Mouse (Mus musculus) kidney, adult 2 months (tissue): ENCODE measurements at regions not wholly inside any gene's neighbourhood (a gene's known extent, or its start where the extent isn't known, plus 50 kb on each side); places are given as distances from the start of the nearest gene placed in this dataset.

Experiments
- CTCF ChIP-seq: fragments of 200-500 bp; conservative IDR thresholded peaks from 2 replicates; pipeline ENCODE4 v1.5.1; 2011; ENCODE audit warnings: low read depth, mild to moderate bottlenecking, control low read depth, low read length, moderate library complexity, mixed read lengths; ENCODE audit not compliant: insufficient read depth, insufficient read length
- POLR2A ChIP-seq: fragments of 200-500 bp; IDR thresholded peaks from one replicate; pipeline ENCODE4 v1.6.1; 2011; ENCODE audit warnings: low read depth, low read length, control low read depth

GRCm38 (mm10) chr8:86164818-86165217, 324.1 kb downstream of the Phkb start:
- TF ChIP-seq POLR2A (no peak), CTCF (no peak)
